Mouse (Mus musculus): Measurements from ENCODE around the gene Parm1. TPM values are rescaled to one million over a fixed set of nuclear protein-coding genes. Genes with fewer than 3 reads are reported as not detected.

Parm1 gene
- polyA plus RNA-seq, 1 experiment: 13.8 TPM

GRCm38 (mm10) chr5:91564054-91564453, 46.6 kb downstream of the Parm1 start:
- DNase-seq: no peak
- H3K4me1 ChIP-seq (replicated peaks; ENCODE audit: control insufficient read depth, insufficient read depth, low read length): no peaks in the 10 kb centered on the region
- WGBS: 77% methylated on average over 3 of the region's 3 CpGs
- H3K36me3 ChIP-seq (ENCODE audit: control insufficient read depth, insufficient read depth, low read length): no peaks in the 10 kb centered on the region
- H3K4me3 ChIP-seq (ENCODE audit: control insufficient read depth, insufficient read depth, low read length): no peak overlapping the region
- no peaks in the 10 kb centered on the region for H3K27me3 ChIP-seq (ENCODE audit: control insufficient read depth, insufficient read depth, low read length)
- H3K27ac ChIP-seq (ENCODE audit: control insufficient read depth, insufficient read depth, low read length): no peak overlapping the region
- TF ChIP-seq CTCF (IDR thresholded peaks at IDR 0.05; ENCODE audit: borderline replicate concordance, control insufficient read depth, extremely low read depth, insufficient read depth, low read length, poor library complexity) (no peak), POLR2A (IDR thresholded peaks at IDR 0.05; ENCODE audit: control insufficient read depth, extremely low read depth, insufficient read depth, low read length, poor library complexity) (no peak)

GRCm38 (mm10) chr5:91565458-91565857, 48.0 kb downstream of the Parm1 start:
- Histone ChIP-seq H3K36me3 (ENCODE audit: control insufficient read depth, insufficient read depth, low read length) (no peaks in the 10 kb centered on the region), H3K27me3 (ENCODE audit: control insufficient read depth, insufficient read depth, low read length) (no peaks in the 10 kb centered on the region), H3K27ac (ENCODE audit: control insufficient read depth, insufficient read depth, low read length) (no peak overlapping the region), H3K4me3 (ENCODE audit: control insufficient read depth, insufficient read depth, low read length) (no peak overlapping the region), H3K4me1 (replicated peaks; ENCODE audit: control insufficient read depth, insufficient read depth, low read length) (no peaks in the 10 kb centered on the region)
- 92% methylated on average over 3 of the region's 3 CpGs for WGBS
- no peak for DNase-seq
- TF ChIP-seq CTCF (IDR thresholded peaks at IDR 0.05; ENCODE audit: borderline replicate concordance, control insufficient read depth, extremely low read depth, insufficient read depth, low read length, poor library complexity): no peak
- no peak for TF ChIP-seq POLR2A (IDR thresholded peaks at IDR 0.05; ENCODE audit: control insufficient read depth, extremely low read depth, insufficient read depth, low read length, poor library complexity)

DNA sequence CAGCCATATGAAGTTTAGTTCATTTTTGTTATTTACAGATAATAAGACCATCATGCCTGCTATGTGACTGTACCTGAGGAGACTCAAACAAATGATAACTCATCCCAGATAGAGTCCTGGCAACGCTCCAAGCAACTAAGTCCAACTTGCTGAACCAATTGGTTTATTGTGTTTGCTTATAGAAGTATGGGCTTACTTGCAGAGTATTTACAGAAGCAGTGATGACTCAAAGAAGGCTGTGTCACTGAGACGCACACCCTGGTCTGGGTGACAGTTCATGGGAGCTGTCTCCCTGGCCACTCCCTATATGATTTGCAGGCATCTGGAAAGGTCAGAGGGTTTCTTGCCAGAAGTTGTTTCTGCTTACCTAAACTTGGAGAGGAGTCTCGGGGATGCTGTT, 49.2 kb downstream of the Parm1 start:
- Histone ChIP-seq H3K36me3 (ENCODE audit: control insufficient read depth, insufficient read depth, low read length) (no peaks in the 10 kb centered on the region), H3K4me3 (ENCODE audit: control insufficient read depth, insufficient read depth, low read length) (no peak overlapping the region), H3K4me1 (replicated peaks; ENCODE audit: control insufficient read depth, insufficient read depth, low read length) (no peaks in the 10 kb centered on the region), H3K27me3 (ENCODE audit: control insufficient read depth, insufficient read depth, low read length) (no peaks in the 10 kb centered on the region), H3K27ac (ENCODE audit: control insufficient read depth, insufficient read depth, low read length) (no peak overlapping the region)
- WGBS: 94% methylated on average over 3 of the region's 3 CpGs
- DNase-seq: no peak
- no peak for TF ChIP-seq POLR2A (IDR thresholded peaks at IDR 0.05; ENCODE audit: control insufficient read depth, extremely low read depth, insufficient read depth, low read length, poor library complexity)
- no peak for TF ChIP-seq CTCF (IDR thresholded peaks at IDR 0.05; ENCODE audit: borderline replicate concordance, control insufficient read depth, extremely low read depth, insufficient read depth, low read length, poor library complexity)

DNA sequence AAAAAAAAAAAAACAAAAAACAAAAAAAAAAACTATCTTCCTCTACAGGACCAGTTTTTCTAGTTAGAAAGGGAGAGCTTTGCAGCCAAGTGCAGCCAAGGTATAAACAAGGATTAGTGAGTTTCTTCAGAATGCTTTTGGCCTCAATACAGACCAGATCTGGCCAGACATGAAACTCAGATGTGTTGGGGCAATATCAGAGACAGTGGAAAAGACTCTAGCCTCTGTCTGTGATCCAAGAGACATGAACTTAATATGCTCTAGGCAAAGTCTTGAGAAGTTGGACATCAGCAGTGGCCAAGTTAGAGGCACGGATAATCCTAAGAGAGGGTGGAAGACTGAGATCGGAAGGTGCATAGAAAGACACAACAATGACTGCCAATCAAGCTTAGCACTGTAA, 56.8 kb downstream of the Parm1 start:
- no peaks in the 10 kb centered on the region for H3K27me3 ChIP-seq (ENCODE audit: control insufficient read depth, insufficient read depth, low read length)
- TF ChIP-seq POLR2A (IDR thresholded peaks at IDR 0.05; ENCODE audit: control insufficient read depth, extremely low read depth, insufficient read depth, low read length, poor library complexity) (no peak), CTCF (IDR thresholded peaks at IDR 0.05; ENCODE audit: borderline replicate concordance, control insufficient read depth, extremely low read depth, insufficient read depth, low read length, poor library complexity) (no peak)
- WGBS: 95% methylated on average over 2 of the region's 2 CpGs
- no peaks in the 10 kb centered on the region for H3K4me1 ChIP-seq (replicated peaks; ENCODE audit: control insufficient read depth, insufficient read depth, low read length)
- H3K36me3 ChIP-seq (ENCODE audit: control insufficient read depth, insufficient read depth, low read length): no peaks in the 10 kb centered on the region
- no peak overlapping the region for H3K27ac ChIP-seq (ENCODE audit: control insufficient read depth, insufficient read depth, low read length)
- H3K4me3 ChIP-seq (ENCODE audit: control insufficient read depth, insufficient read depth, low read length): no peak overlapping the region
- DNase-seq: no peak

DNA sequence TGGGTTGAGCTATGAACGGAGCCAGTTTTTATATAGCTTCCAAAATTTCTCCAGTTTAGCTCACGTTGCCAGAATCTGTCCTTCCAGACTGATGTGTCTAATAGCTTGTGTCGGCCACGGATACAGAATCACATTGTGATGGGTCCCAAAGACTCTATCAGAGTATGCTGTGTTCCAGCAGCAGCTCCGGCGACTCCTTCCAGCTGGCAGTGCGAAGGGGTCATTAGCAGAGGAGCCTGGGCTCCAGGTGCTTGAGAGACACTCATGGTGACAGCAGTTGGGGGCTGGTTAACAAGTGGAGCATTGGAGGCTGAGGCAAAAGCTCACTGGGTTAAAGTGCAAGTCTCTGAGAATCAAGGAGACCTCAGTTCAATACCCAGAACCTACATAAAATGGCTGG, 61.5 kb downstream of the Parm1 start:
- H3K36me3 ChIP-seq (ENCODE audit: control insufficient read depth, insufficient read depth, low read length): no peaks in the 10 kb centered on the region
- TF ChIP-seq POLR2A (IDR thresholded peaks at IDR 0.05; ENCODE audit: control insufficient read depth, extremely low read depth, insufficient read depth, low read length, poor library complexity) (no peak), CTCF (IDR thresholded peaks at IDR 0.05; ENCODE audit: borderline replicate concordance, control insufficient read depth, extremely low read depth, insufficient read depth, low read length, poor library complexity) (no peak)
- DNase-seq: no peak
- no peaks in the 10 kb centered on the region for H3K27me3 ChIP-seq (ENCODE audit: control insufficient read depth, insufficient read depth, low read length)
- WGBS: 93% methylated on average over 7 of the region's 7 CpGs
- no peak overlapping the region for H3K4me3 ChIP-seq (ENCODE audit: control insufficient read depth, insufficient read depth, low read length)
- no peak overlapping the region for H3K27ac ChIP-seq (ENCODE audit: control insufficient read depth, insufficient read depth, low read length)
- H3K4me1 ChIP-seq (replicated peaks; ENCODE audit: control insufficient read depth, insufficient read depth, low read length): no peaks in the 10 kb centered on the region

DNA sequence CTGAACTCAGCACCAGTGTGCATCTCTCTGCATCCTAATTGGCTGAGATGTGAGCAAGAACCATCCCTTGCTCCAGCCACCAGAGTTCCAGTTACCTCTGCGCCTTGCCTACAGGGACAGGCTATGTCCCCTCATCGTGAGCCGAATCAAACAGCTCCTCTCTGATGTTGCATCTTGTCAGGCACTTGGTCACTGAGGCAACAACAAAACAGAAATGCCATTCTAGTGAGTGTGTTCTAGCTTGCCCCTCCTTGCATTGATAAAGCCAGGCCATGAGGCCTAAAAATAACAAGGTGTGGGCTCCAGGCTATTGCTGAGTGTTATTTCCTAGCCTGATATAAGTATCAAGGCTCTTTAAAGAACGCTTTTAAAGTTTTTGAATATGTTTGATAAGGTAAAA, 64.4 kb downstream of the Parm1 start:
- no peaks in the 10 kb centered on the region for H3K27me3 ChIP-seq (ENCODE audit: control insufficient read depth, insufficient read depth, low read length)
- WGBS: 94% methylated on average over 4 of the region's 4 CpGs
- no peaks in the 10 kb centered on the region for H3K36me3 ChIP-seq (ENCODE audit: control insufficient read depth, insufficient read depth, low read length)
- no peak overlapping the region for H3K4me3 ChIP-seq (ENCODE audit: control insufficient read depth, insufficient read depth, low read length)
- no peak for DNase-seq
- no peak for TF ChIP-seq POLR2A (IDR thresholded peaks at IDR 0.05; ENCODE audit: control insufficient read depth, extremely low read depth, insufficient read depth, low read length, poor library complexity)
- no peak for TF ChIP-seq CTCF (IDR thresholded peaks at IDR 0.05; ENCODE audit: borderline replicate concordance, control insufficient read depth, extremely low read depth, insufficient read depth, low read length, poor library complexity)
- no peak overlapping the region for H3K27ac ChIP-seq (ENCODE audit: control insufficient read depth, insufficient read depth, low read length)
- H3K4me1 ChIP-seq (replicated peaks; ENCODE audit: control insufficient read depth, insufficient read depth, low read length): no peaks in the 10 kb centered on the region

- 83% methylated on average over 3 of the region's 3 CpGs for whole genome bisulfite sequencing
- Histone ChIP-seq H3K27ac (ENCODE audit: control insufficient read depth, insufficient read depth, low read length) (no peak overlapping the region), H3K4me3 (ENCODE audit: control insufficient read depth, insufficient read depth, low read length) (no peak overlapping the region), H3K27me3 (ENCODE audit: control insufficient read depth, insufficient read depth, low read length) (no peaks in the 10 kb centered on the region), H3K36me3 (ENCODE audit: control insufficient read depth, insufficient read depth, low read length) (no peaks in the 10 kb centered on the region), H3K4me1 (replicated peaks; ENCODE audit: control insufficient read depth, insufficient read depth, low read length) (no peaks in the 10 kb centered on the region)
- TF ChIP-seq CTCF (IDR thresholded peaks at IDR 0.05; ENCODE audit: borderline replicate concordance, control insufficient read depth, extremely low read depth, insufficient read depth, low read length, poor library complexity): no peak
- no peak for TF ChIP-seq POLR2A (IDR thresholded peaks at IDR 0.05; ENCODE audit: control insufficient read depth, extremely low read depth, insufficient read depth, low read length, poor library complexity)
- no peak for DNase-seq
These were observed 68.8 kb downstream of the Parm1 start for GRCm38 (mm10) chr5:91586206-91586605.

Measured in thymus, adult 2 months (tissue).